Mouse (Mus musculus) embryo, embryonic 11.5 days (tissue): ENCODE data around the gene Rtn2.

Experiments
- DNase-seq: peaks from one replicate; pipeline ENCODE4 v3.0.0-alpha.2; 2012; ENCODE audit warnings: low read depth, low spot score

Rtn2 gene

DNA sequence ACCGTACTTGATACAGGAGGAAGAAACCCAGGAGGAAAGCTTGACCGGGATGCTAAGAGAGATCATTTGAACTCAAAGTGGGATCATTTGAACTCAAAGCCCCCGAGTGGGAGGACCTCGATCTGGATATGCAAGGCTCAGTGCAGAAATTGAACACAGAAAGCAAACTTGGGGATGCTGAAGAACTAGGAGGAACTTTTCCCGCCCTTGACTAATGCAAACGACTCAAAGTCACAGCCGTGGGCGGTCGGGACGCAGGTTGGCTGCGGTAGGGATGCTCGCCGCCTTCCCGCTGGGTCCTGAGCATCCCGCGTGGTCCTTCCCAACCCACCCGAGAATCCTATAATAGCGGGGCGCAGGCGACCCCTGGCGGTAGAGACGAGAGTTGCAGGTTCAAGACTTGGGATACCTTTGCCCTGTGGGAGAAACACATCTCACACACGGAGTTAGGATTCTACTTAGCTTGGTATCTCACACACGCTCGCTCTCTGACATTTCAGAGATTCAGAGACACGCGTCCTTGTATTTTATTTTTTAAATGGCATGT lies 60.1 kb downstream of the Rtn2 start:
- DNase-seq: no peak

DNA sequence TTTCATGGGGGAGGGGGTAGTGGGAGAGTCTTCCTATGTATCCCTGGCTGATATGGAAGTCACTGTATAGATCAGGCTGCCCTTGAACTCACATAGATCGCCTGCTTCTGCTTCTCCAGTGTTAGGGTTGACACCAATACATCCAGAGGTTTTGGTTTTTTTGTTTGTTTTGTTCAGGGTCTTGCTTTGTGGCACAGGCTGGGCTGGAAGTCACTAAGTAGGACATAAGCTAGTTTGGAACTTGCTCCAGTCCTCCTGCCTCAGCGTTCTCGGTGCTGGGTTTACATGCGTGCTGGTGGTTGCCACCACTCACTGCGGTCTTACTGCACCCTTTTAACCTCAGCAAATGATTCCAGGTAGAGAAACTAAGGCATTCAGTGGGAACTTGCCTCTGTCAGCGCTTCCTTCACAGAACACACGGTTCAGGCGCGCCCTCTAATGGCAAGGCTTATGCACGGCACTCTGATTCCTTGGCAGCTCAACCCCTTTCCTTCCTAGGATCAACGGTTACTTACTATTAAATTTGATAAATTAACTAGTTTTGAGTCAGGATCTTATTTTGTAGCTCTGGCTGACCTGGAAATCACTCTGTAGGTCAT lies 60.9 kb downstream of the Rtn2 start:
- no peak for DNase-seq

DNA sequence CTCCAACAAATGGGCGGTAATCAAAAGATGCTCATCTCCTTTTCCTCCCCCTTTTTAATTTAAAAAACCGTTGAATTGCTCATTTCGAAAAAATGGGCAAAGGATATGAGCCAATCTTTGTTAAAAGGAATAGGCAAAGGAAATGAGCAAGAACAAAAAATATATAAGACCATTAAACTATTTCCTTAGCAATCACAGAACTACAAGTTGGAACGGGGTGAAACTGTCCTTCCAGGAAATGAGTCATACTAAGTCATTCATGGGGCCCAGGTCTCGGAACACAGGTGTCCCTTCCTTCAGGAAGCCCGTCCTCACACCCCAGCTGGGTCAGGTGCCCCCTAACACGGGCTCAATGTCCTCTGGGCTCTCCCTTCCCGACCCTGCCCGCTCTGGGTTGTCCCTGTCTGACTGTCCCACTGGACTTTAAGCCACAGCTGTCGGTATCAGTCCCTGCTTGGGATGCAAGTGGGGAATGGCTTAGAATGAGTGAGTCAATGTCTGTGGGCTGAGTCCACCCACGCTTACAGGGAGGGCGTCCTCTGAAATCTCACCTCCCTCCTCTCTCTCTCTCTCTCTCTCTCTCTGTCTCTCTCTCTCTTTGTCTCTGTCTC lies 61.9 kb downstream of the Rtn2 start, which contains the start of gene Ercc1:
Gene Ercc1, plus strand, starts transcription at position 542 of the 611 bp plus-strand sequence.
- DNase-seq: no peak

DNA sequence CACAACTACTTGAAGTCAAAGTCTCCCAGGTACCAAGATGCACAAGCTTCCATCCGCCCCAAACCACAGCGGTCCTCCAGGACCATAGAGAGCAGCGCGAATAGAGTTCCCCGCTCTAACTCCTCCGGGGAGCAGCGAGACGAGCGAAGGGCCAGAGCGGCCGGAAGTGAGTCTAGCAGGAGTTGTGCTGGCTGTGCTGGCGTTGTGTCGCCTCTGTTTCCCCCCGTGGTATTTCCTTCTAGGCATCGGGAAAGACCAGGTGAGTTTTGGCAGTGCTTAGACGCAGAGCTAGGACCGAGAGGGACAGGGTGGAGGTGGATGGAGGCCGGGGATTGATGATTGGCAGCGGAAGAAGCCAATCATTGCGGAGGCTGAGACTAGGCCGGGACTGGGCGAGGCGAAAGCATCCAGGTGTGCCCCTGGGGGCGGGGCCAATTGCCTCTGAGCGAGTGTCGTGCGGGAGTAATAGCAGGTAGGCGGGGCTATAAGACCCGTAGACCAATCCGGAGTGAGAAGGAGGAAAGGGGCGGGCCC lies 62.6 kb downstream of the Rtn2 start:
- peak; percentile 97 for DNase-seq
